Mouse (Mus musculus) urinary bladder, adult 2 months (tissue): ENCODE data around the gene Nrxn3. TPM values are rescaled to one million over a fixed set of nuclear protein-coding genes. Genes with fewer than 3 reads are reported as not detected.

Experiments used
- DNase-seq: peaks from one replicate; pipeline ENCODE4 v3.0.0; 2022; ENCODE audit warnings: low spot score
- polyA plus RNA-seq: library from polyadenylated mRNA; depleted of rRNA; stranded (reverse); fragments of >200 nt; gene quantifications from 2 replicates; pipeline ENCODE4 v1.2.3, GENCODE M21; 2012

Gene Nrxn3
- polyA plus RNA-seq, 1 experiment = 0.28 TPM

GRCm38 (mm10) chr12:88926306-88926705, 203.6 kb downstream of the Nrxn3 start:
- DNase-seq = no peak

DNA sequence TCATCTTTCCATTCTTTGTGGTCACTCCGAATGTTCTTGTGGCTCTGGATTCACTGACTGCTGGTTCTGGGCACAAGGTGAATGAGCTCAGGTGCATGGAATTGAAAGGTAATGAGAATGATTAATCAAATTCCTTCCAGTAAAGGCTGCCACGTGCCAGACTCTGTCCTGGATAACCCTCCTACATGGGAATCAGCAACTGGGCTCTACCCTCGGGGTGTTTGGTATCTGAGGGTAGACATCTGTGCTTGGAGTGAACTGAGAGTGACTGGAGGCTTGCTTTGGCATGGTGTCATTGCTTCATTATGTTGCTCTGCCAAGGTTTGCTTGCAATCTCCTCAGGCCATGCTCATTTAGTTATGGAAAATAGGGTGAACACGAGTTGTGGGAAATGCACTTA, 209.0 kb downstream of the Nrxn3 start:
- no peak for DNase-seq

GRCm38 (mm10) chr12:88939679-88940078, 217.0 kb downstream of the Nrxn3 start:
- DNase-seq = no peak

DNA sequence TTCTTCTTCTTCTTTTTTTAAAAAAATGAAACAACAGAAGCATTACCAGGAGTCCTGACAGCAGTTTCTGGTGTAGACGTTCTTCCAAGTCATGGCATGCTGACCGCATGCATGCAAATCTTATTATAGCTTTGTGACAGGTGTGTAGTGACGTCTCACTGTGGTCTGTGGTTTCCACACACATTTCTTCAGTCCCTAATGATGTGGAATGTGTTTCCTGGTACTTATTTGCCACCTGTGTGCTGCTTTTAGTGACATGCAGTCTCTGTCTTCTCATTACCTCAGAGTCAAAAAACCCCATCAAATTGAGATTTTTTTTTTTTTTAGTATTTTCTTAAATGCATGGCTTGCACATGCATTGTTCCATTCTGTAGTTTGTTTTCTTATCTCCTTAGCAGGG, 222.3 kb downstream of the Nrxn3 start:
- no peak for DNase-seq

DNA sequence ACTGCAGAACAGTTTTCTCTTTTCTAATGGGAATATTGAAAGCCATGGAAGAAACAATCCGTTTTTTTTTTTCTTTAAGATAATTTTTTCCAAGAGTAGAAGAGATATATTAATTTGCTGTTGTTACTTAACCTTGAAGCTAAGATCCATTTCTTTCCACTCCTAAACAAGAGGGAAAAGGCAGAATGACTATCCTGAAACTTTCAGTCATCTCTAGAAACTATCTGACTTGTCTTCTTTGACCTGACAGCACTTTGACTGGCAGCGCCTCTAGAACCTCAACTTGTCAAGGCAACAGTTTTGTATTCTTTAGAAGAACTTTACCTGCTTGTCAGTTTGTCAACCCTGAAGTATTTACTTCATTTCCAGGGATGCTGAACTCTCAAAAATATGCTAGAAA, 227.2 kb downstream of the Nrxn3 start:
- no peak for DNase-seq

DNA sequence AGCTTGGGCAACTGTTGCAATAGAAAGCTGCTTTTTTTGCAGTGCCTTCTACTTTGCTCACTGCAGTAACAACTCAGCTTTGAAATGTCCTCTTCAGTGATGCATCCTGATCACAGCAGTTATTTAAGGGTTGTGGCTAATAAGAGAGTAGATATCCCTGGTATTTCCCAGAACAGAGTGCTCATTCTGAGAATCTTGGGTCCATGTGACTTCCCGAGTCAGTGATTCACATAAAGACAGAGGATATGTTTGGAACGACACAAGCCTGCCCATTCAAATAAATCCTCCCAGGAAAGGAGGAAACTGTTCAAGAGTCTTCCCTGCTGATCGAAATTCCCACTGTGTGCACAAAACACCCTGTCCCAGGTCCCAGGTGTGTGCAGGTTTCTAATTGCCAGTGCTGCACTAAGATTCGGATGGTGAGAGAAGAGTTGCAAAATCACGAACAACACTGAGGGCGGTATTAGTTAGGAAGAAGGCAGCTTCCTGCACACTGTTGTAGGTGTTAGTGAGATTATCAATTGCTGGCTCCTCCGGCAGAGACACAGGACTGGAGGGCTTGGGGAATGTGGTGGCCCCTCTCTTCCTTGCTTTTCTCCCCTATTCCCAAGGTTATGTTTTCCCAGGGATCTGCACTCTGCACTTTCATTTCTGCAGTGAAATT, 230.4 kb downstream of the Nrxn3 start:
- DNase-seq = no peak

DNA sequence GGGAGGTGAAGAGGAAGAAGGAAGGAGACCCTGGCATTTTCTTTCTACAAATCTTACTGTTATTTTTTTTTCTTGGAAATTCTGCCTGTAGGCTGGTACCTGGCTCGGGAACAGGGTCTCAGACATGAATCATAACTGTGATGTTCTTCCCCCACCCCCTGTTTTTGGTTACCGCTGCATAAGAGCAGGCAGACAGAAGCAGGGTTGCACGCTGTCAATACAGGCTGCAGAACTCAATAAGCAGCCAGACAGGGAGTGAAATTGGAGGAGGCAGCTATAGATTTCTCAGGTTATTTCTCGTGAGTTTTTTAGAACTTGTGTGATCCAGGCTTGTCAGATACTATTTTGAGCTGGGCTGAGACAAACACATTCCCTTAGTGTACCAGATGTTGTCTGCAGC, 231.1 kb downstream of the Nrxn3 start:
- DNase-seq = no peak

GRCm38 (mm10) chr12:88957431-88957830, 234.8 kb downstream of the Nrxn3 start:
- DNase-seq = no peak

- no peak for DNase-seq
These were observed 238.1 kb downstream of the Nrxn3 start for GRCm38 (mm10) chr12:88960817-88961216.

GRCm38 (mm10) chr12:88966329-88966728, 243.7 kb downstream of the Nrxn3 start:
- DNase-seq = no peak

- no peak for DNase-seq
These were observed 253.9 kb downstream of the Nrxn3 start for GRCm38 (mm10) chr12:88976621-88977020.

DNA sequence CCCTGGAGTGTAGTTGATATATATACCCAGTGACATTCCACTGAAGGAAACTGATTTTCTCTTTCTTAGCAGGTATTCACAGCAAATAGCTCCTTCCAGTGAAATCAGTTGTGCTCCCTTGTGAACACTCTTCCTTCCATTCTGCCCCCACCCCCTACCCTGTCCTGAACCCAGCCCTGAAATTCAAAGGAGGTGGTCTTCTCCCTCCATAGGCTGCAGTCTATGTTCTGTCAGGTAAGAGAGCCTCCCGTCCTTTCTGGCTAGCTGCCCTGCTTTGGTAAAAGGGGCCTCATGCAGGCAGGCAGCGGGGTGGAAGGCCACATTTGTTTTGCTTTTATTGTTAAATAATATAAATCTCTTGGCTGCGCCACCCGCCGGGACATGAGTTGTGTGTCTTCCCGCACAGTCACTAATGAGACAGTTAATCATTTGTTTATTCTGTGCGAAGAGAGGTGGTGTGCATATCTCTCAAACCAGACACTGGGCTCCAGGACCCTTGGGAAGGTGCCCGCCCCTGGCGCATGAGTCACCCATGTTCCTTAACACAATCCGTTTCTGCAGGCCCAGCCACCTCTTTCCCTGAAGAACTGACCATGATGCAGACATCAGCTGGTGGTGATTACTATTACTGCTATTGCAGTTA, 261.1 kb downstream of the Nrxn3 start:
- no peak for DNase-seq

GRCm38 (mm10) chr12:88984375-88984774, 261.7 kb downstream of the Nrxn3 start:
- DNase-seq = no peak

DNA sequence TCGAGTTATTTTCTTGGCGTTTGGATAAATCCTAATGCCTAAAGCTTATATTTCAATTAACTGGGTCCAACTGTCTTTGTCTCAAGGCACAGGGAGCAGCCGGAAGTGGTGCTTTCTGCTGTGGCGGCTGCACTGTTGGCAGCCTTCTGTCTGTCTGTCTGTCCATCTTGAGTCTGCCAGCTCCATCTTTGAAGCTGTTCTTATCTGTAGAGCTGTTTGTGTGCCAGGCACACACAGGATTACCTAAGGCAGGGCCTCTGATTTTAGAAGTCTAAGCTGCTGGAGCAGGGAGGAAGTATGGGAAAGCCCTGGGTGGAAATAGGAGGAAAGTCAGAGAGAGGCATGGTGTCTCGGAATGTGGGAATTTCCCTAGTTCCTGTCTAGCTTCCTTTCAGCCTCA, 262.1 kb downstream of the Nrxn3 start:
- no peak for DNase-seq

DNA sequence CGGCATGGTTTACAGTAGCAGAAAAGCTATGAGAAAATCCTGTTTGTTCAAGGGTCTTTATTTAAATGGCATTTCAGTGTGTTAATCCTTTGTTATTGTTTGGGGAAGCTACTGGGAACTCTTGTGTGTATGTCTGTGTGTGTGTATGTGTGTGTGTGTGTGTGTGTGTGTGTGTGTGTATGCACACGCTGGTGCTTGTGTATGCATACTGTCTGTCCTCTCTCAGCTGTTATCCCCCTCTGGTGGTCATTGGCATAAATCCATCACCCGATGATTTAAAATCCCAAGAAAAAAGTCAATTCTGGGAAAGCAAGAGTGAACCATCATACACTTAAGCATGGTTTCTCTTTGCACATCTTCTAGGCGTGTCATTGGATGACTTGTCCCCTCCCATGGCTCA, 264.4 kb downstream of the Nrxn3 start:
- no peak for DNase-seq

- no peak for DNase-seq
These were observed 268.1 kb downstream of the Nrxn3 start for GRCm38 (mm10) chr12:88990753-88991152.

GRCm38 (mm10) chr12:88992141-88992540, 269.5 kb downstream of the Nrxn3 start:
- DNase-seq = no peak

- DNase-seq = no peak
These were observed 271.1 kb downstream of the Nrxn3 start for GRCm38 (mm10) chr12:88993788-88994187.

GRCm38 (mm10) chr12:89016436-89016835, 293.8 kb downstream of the Nrxn3 start:
- no peak for DNase-seq

DNA sequence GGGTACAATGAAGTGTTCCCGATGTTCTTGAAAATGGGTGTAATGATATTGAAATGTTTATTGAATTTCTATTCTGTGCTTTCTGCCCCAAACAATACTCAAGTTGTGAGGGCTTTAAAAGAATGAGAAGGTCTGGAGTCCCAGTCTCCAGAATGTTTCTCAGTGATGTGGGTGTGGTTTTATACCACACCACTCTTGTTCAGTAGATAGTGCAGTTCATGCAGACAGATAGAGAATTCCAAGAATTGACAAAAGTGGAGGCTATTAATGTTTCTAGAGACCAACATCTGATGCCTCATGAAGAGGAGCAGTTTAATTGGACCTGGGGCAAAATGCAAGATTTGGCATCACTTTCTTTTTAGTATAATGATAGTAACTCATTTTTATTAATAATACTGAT, 302.5 kb downstream of the Nrxn3 start:
- no peak for DNase-seq

GRCm38 (mm10) chr12:89035984-89036618, 313.4 kb downstream of the Nrxn3 start:
- DNase-seq = no peak

DNA sequence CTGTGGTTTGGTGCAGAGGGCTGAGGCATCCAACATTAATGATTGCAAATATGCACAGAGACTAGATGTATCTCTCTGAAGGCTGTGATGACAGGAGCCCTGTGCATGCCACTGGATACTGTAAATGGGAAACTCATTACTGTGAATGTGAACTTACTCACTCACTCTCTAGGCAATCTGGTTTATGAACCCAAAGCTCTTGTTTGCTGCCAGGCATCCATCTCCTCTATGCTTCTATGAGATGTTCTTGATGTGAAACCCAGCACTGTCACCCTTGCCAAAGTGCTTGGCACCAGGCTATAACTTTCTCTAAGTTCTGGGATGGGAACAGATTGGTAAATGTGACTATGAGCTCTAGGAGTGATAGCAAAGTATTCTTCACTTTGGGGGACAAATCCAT, 317.5 kb downstream of the Nrxn3 start:
- DNase-seq = no peak

- DNase-seq = no peak
These were observed 318.9 kb downstream of the Nrxn3 start for GRCm38 (mm10) chr12:89041429-89042107.
